Mouse (Mus musculus) skeletal muscle tissue, adult 2 months (tissue): ENCODE results near the gene Dync1li1.

Source experiments
- DNase-seq: peaks from one replicate; pipeline ENCODE4 v3.0.0-alpha.2; 2012; ENCODE audit warnings: low read depth, low spot score

Gene Dync1li1

GRCm38 (mm10) chr9:114729911-114730805 lies 41.6 kb downstream of the Dync1li1 start:
- no peak for DNase-seq

GRCm38 (mm10) chr9:114731011-114731755 lies 42.6 kb downstream of the Dync1li1 start, which contains the start of gene Cmtm6:
TSS of gene Cmtm6 (plus strand) at chr9:114731116.
- DNase-seq: peak; percentile 94

- DNase-seq: no peak
These were observed 43.5 kb downstream of the Dync1li1 start for GRCm38 (mm10) chr9:114731871-114732682.

DNA sequence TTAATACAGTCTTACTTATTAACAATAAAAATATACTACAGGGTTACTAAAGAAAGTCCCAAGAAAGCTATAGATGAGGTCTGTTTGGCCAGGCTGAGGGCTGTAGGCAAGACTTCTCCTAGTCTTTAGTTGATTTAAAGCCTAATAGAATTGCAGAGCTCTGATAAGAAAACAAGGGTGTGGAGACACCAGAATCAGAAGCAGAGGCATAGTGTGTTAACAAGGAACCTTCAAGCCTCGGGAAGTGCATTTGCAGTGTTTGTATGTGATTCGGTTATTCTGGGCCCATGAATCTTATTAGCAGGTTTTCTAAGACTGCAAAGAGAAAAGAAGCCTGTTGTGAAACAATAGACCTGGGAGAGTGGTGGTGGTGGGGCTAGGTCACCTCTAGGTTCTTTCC lies 44.6 kb downstream of the Dync1li1 start:
- no peak for DNase-seq

GRCm38 (mm10) chr9:114736442-114736841 lies 47.9 kb downstream of the Dync1li1 start:
- DNase-seq: no peak

- no peak for DNase-seq
These were observed 51.7 kb downstream of the Dync1li1 start for GRCm38 (mm10) chr9:114740336-114740735.

DNA sequence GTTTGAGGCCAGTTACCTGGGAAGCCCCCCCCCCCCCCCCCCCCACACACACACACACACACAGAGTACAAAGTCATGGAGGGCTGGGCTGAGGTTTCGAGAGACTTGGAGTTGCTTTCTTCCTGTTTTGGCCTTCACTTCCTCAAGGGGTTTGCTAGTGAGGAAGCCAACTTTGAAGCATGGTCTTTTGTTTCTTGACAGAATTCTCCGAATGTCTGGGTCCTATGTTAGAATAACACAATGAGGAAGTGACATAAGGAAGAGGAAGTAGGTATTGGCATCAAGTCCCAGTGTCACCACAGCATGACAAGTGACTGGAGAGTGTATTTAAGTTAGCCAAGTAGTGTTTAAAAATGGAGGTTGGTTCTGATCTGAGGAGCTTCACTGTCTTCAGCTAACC lies 54.1 kb downstream of the Dync1li1 start:
- peak; percentile 59 for DNase-seq

- DNase-seq: no peak
These were observed 56.6 kb downstream of the Dync1li1 start for GRCm38 (mm10) chr9:114745163-114745562.

- DNase-seq: no peak
These were observed 57.1 kb downstream of the Dync1li1 start for GRCm38 (mm10) chr9:114745654-114746053.

DNA sequence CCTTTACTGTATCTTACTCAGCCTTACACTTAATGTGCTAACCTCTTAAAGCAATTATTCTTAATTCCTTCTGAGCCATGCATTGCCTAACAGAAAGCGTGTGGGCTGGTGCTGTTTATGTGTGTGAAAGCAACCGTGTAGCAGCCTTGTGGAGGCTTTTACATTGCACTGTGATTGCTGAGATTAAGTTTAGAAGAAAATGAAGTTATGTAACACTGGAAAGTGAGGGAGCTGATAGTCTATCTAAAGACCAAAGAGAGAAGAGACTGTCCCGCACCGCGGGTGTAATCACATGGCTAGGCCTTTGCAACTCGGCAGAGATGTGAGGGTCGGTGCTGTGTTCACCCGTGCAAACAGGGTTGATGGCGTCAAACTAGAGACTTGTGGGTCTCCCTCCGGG lies 58.4 kb downstream of the Dync1li1 start:
- no peak for DNase-seq

- DNase-seq: no peak
These were observed 58.9 kb downstream of the Dync1li1 start for GRCm38 (mm10) chr9:114747466-114747865.

GRCm38 (mm10) chr9:114751582-114751981 lies 63.0 kb downstream of the Dync1li1 start:
- no peak for DNase-seq

GRCm38 (mm10) chr9:114752311-114752710 lies 63.7 kb downstream of the Dync1li1 start:
- no peak for DNase-seq

GRCm38 (mm10) chr9:114752863-114753484 lies 64.4 kb downstream of the Dync1li1 start:
- DNase-seq: peak; percentile 90

- no peak for DNase-seq
These were observed 69.7 kb downstream of the Dync1li1 start for GRCm38 (mm10) chr9:114758272-114758671.

DNA sequence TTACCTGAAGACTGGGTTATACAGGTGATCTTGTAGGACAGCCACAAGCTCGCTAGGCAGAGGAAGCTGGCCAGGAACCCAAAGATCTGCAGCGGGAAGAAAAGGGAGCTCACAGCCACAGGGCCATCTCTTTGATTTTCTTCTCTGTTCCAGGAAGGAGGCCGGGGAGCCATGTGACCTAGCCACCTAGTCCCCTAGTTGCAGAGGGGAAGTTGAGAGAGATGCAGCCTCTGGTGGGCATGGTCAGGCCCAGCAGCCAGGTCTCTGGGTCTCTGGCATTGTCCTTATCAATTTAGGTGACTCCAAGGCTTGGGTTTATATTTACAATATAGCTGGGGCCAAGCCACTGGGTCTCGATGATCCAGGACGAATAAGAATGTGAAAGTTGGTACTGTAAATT lies 70.2 kb downstream of the Dync1li1 start:
- no peak for DNase-seq

DNA sequence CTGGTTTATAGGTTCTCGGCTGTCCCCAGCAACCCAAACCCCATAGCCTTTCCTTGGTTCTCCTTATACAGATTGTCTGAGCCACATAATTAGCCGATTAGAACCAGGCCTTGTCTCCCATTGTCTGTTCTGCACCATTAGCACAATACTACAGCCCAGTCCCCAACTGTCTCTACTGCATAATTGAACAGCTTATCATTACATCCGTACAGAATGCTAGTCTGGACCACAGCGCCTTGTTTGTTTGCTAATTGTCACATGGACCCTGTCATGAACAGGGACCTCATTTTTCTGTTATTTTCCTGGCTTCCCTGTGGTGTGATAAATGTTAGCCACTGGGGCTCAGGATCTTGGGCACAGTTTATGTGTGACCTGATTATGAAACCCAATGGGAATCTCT lies 71.3 kb downstream of the Dync1li1 start:
- no peak for DNase-seq

GRCm38 (mm10) chr9:114760353-114760752 lies 71.8 kb downstream of the Dync1li1 start:
- no peak for DNase-seq

DNA sequence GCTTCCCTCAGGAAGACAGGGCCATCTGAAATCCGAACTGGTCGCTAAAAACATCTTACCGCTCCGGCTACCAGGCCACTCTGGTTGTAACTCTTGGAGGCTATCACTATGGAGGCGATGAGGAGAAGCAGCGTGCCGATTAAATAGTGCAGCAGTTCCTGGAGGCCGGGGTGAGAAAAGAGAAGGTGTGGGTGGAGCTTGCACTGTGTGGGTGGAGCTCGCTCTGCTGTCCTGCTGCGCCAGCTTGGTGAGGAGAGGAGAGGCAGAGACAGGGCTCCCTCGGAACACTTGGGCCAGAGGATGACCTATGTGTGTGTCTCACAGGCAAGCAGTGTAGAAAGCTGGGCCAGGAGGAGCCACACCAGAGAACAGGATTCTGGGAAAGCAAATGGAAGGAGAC lies 73.3 kb downstream of the Dync1li1 start:
- DNase-seq: no peak

- no peak for DNase-seq
These were observed 74.8 kb downstream of the Dync1li1 start for GRCm38 (mm10) chr9:114763341-114763740.

- DNase-seq: no peak
These were observed 78.4 kb downstream of the Dync1li1 start for GRCm38 (mm10) chr9:114767030-114767429.
